In genomic region chr19:24022771-24023170, GRCm38 (mm10) we compare ENCODE assay signal across 17 mouse cellular contexts. TPM values are rescaled to one million over a fixed set of nuclear protein-coding genes. Genes with fewer than 3 reads are reported as not detected.
"Had no signal": no experiment of that assay in that cellular context is flagged by ENCODE, and none has a peak within 500 bp of the region (broad histone marks: within the 10 kb centered on the region; RNA-seq: fewer than 3 reads in every experiment).

No protein-coding gene starts in this region.

- H3K4me1 ChIP-seq: limb, embryonic 13.5 days had no signal

- H3K9ac ChIP-seq: limb, embryonic 13.5 days; liver, embryonic 14.5 days; midbrain, embryonic 15.5 days; neural tube, embryonic 13.5 days had no signal

- H3K4me3 ChIP-seq: limb, embryonic 13.5 days; midbrain, embryonic 15.5 days; neural tube, embryonic 13.5 days had no signal

- DNase-seq: kidney, adult 9 months; kidney, postnatal 36 days; left cerebral cortex, postnatal 4 days; lung, adult 2 months; lung, postnatal 10 days; lung, postnatal 4 days; retina, postnatal 1 day; right cerebral cortex, postnatal 4 days; spleen, adult 18-20 months; thymus, adult 18-20 months; thymus, postnatal 14 days had no signal

- H3K4me2 ChIP-seq: limb, embryonic 13.5 days; midbrain, embryonic 15.5 days; neural tube, embryonic 13.5 days had no signal

- H3K9me3 ChIP-seq: limb, embryonic 13.5 days; midbrain, embryonic 15.5 days; neural tube, embryonic 13.5 days had no signal

- H3K36me3 ChIP-seq: limb, embryonic 13.5 days; midbrain, embryonic 15.5 days; neural tube, embryonic 13.5 days had no signal

- H3K27ac ChIP-seq: kidney, postnatal 0 days; limb, embryonic 13.5 days; liver, embryonic 14.5 days; midbrain, embryonic 15.5 days; neural tube, embryonic 13.5 days had no signal

- ATAC-seq: midbrain, embryonic 15.5 days had no signal

RNA-seq across cellular contexts. Expression of gene Fam189a2, which starts 8.0 kb away (rescaled TPM):
- total RNA-seq: megakaryocyte-erythroid progenitor cell, adult 5-6 weeks had no signal
